Mouse (Mus musculus) v-Abl transformed pro-B cells (cell line): ENCODE data around the gene Atp1b3.

Source experiments
- in situ Hi-C, 2 experiments: fragments of 400-800 bp; cut with MboI; formaldehyde crosslinking; loops; one replicate each; pipeline ENCODE4 v1.15.1; 2025; ENCODE audit not compliant: unreplicated experiment in 2 of 2

The Atp1b3 gene

DNA sequence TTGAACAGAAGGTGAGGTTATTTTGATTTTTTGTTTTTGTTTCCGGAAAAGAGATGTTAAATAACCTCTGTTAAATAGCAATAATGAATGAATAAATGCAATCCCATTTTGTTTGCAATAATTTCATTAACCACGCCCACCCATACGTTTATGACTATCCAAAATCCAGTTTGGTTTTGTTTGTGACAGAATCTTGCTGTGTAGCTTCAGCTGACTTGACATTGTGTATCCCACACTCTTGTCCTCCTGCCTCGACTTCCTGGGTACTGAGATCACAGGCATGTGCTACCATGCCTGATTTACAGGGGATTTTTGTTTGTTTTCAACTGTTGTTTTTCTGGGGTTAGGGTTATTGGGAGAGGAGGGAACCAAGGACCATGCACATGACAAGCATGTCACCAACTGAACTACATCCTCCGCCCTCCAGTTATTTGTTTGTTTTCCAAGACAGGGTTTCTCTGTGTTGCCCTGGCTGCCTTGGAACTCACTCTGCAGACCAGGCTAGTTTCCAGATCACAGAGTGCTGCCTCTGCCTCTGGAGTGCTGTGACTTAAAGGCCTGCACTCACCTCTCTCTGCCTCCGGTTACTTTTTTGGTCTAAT, 1.1 kb upstream of the Atp1b3 start:
- in situ Hi-C loops: loop anchor here (5.0 kb wide), 2 partner anchors 37 to 72 kb away; no protein-coding TSS in a partner anchor

DNA sequence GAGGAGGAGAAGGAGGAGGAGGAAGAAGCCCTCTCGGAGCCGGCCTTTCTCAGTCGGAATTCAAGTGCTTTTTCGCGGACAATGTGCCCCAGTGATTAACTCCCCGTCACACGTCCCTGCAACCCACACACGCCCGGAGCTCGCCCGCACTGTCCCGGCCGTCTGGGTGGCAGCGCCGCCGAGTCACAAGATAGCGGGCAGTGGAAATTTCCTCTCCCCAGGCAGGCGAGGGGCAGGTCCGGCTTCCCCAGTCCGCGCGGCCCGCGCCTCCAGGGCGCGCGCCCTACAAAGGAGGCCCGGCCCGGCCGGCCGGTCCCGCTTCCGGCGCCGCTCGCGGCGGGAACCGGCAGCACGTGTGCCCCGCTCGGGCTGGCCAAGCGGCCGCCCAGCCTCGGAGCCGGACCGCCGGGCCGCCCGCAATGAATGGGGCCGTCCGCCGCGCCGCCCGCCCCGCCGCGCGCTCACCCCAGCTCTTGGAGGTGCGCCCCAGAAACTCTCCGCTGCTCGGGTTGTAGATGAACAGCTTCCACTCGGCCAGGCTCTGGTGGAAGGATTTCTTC, 581 bp downstream of the Atp1b3 start:
- in situ Hi-C loops: no loop called here

DNA sequence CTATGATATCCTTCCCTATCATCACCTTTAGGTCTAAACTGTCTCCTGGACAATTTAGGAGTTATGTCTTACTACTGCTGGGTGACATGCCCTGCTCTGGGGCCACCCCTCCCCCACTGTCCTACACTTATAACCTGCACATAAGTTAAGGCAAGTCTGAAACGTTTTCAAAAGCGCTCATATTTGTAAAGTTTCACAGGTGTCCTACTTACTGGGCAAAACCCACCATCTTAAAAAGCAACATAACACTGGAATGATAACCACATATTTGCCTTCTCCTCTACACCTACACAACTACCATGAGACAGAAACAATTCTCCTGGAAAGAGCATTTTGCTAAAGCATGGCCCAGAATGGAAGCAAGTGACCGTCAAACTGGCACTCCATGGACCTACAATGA, 4.2 kb downstream of the Atp1b3 start:
- in situ Hi-C loops: no loop called here

DNA sequence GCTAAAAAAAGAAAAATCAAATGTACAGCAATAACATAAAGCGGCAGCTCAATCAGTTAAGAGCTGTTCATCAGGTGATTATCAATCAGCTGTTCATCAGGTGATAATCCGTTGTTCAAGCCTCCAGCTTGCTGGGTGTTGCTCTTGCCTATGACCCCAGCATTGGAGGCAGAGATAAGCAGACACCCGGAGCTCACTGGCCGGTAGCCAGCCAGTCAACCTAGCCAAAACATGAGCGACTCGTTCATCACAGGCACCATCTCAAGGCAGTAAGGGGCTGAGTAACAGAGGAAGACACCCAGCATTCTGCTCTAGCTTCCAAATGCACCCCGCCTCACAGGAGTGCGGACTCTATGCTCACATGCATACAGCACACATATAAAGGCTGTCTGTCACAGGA, 10.4 kb downstream of the Atp1b3 start:
- in situ Hi-C loops: loop anchor here in 1 of 2 experiments (5.0 kb wide), 1 partner anchor 134 kb away; no protein-coding TSS in a partner anchor

DNA sequence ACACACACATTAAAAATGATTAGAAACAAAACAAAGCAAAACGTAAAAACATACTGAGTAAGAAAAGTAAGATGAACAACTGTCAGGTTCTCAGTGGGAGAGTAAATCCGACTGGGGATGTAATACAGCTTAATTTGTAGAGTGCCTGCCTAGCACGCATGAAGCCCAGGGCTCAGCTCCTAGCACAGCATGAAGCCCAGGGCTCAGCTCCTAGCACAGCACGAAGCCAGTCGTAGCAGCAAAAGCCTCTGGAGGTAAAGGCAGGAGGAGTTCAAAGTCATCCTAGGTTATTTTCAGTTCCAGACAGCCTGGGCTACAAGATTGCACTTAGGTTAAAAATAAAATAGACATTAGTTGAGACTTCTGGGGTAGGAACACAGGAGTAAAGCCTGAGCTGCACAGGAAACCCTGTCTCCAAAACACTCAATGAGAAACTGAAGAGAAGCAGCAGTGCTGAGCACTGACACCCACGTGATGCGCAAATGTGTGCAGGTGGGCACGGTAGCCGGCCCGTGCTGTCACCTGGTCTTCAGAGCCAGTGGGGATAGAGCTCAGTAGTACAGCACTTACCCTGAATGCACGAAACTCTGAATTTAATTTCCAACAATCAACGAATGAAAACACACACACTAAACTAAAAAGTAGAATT, 11.0 kb downstream of the Atp1b3 start:
- in situ Hi-C loops: loop anchor here in 1 of 2 experiments (5.0 kb wide), 1 partner anchor 134 kb away; no protein-coding TSS in a partner anchor

DNA sequence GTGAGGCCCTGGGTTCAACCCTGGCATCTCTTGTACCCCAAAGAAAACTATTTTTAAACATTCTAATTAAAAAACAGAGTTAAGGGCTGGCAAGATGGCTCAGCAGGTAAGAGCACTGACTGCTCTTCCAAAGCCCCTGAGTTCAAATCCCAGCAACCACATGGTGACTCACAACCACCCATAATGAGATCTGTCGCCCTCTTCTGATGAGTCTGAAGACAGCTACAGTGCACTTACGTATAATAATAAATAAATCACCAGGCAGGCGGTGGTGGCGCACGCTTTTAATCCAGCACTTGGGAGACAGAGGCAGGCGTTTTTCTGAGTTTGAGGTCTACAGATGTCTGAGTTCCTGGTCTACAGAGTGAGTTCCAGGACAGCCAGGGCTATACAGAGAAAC, 12.5 kb downstream of the Atp1b3 start:
- in situ Hi-C loops: loop anchor here in 1 of 2 experiments (5.0 kb wide), 1 partner anchor 136 kb away; no protein-coding TSS in a partner anchor

DNA sequence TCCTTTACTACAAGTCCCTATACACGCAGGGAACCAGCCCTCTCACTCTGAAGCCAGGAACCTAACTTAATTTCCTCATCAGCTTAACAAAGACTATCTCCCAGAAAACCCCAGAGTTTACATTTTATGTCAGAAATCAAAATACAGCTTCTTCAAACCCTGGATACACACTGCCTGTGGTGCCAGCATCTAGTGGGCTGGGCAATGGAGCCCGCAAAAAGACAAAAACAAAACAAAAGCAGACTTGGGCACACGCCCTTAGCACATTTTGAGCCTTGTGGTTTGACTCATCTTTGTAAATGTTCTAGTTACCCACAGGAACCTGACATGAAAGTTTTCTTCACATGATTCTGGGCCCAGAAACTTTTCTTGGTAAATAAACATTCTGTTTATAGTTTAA, 13.8 kb downstream of the Atp1b3 start:
- in situ Hi-C loops: loop anchor here in 1 of 2 experiments (5.0 kb wide), 1 partner anchor 137 kb away; no protein-coding TSS in a partner anchor

DNA sequence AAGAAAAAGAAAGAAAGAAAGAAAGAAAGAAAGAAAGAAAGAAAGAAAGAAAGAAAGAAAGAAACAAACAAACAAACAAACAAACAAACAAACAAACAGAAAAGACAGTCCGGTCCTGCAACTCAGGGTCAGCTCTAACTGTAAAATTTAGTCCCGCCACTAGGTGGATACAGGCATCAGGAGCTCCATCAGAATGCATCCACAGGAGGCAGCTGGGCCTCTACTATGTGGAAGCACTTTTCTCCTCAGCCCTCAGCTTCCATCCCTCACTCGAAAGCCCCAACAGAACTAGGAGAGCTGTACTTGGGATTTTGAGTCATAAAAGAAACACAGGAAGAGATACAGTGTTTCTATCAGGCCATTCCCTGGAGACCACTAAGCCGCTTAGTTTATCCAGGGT, 14.2 kb downstream of the Atp1b3 start:
- in situ Hi-C loops: loop anchor here in 1 of 2 experiments (5.0 kb wide), 1 partner anchor 137 kb away; no protein-coding TSS in a partner anchor

DNA sequence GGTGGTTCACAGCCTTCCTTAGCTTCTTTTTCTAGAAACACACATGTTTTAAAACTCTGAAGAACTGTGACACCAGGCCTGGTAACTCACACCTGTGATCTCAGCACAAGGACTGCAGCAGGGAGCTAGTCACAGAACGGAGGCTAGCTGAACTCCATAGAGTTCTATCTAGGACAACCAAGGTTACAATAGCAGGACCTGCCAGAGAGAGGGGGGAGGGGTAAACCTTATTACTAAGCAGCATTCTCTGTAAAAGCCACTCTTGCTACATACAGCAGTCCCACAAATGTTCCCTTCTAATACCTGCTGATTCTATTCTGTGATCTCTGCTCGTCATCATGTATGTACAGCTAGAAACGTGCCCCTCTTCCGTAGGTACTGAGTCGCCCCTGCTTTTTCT, 15.4 kb downstream of the Atp1b3 start:
- in situ Hi-C loops: loop anchor here in 1 of 2 experiments (5.0 kb wide), 1 partner anchor 148 kb away; no protein-coding TSS in a partner anchor

DNA sequence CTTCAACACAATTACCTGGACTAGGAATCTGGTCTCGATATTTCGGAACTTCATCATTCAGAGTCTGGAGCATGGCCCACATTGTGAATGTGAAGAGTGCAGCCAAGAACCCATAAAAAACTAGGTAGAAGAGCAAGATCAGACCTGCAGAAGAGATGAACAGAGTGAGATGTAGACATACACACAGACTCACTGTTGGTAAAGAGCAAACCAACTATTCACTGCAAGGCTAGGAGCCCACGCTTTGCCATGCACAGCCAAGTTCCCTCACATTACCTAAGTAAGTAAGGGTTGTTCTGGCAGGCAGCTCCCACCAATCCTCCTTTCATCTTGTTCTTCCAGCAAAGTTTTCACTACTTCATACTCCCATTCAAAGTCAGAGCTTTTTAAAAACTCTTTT, 18.5 kb downstream of the Atp1b3 start:
- in situ Hi-C loops: loop anchor here in 1 of 2 experiments (5.0 kb wide), 1 partner anchor 152 kb away; no protein-coding TSS in a partner anchor

DNA sequence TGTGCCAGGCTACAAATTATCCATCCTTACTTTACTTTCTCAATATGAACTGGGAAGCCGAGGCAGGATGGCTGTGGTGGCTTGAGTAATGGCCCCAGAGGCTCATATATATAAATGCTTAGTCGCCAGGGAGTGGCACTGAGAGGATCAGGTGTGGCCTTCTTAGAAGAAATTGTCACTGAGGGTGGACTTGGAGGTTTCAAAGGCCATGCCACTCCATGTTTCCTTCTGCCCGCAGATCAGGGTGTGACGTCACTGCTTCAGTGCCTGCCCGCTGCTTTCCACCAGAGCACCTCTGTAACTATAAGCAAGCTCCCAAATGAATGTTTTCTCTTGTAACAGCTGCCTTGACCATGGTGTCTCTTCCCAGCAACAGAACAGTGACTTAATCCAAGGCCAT, 33.1 kb downstream of the Atp1b3 start:
- in situ Hi-C loops: loop anchor here in 1 of 2 experiments (10.0 kb wide), 1 partner anchor 326 kb away; no protein-coding TSS in a partner anchor

DNA sequence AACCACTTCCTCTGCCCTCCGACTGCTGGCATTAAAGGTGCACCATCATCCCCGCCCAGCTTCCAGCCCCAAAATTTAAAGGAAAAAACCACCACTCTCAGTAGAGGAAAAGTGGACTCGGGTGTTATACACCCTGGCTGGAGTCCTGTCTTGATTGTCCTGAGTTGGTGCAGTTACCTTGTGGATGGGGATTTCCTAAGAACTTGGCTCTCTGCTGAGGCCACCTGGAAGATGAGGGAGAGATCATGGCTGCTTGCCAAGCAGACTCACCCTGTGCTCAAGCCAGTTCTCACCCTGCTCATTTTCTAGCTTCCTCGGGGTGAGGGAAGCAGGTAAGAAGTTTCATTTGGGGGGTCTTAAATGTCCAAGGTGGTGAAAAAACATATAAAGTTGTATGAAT, 36.0 kb downstream of the Atp1b3 start:
- in situ Hi-C loops: no loop called here

DNA sequence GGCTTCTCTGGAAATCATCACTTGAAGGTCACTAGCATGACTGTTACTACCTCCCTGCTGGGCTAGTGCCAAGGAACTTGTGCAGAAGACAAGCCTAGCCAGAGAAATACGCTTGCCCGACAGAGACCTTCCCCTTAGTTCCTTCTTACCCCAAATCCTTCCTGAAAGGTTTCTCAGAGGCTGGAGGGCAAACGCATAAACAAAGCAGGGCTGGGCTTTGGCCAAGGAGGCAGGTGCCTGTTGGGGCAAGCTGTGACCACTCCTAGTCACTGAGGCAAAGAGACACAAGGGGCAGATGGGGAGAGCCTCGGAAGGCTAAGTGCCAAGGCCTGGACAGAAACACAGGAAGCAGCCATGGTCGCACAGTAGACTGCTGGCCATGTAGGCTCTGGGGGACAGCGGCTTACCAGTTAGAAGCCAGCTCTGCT, 37.7 kb downstream of the Atp1b3 start:
- in situ Hi-C loops: no loop called here

DNA sequence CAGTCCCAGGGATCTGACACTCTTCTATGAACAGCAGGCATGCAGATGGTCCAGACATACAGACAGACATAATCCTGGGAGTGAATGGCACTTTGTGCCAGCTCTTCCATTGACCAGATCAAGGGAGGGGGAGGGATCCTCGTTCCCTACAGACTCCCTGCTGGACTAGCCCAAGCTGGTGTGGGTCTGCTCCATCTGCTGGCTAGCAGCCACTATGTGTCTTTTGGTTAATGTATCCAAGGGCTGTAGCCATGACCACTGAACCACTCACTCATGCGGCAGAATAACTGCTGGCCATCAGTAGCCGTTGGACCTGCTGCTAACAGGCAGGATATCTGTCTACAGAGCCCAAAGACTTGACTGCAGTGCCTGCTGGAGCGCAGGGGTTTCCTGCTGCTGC, 39.7 kb downstream of the Atp1b3 start:
- in situ Hi-C loops: no loop called here

DNA sequence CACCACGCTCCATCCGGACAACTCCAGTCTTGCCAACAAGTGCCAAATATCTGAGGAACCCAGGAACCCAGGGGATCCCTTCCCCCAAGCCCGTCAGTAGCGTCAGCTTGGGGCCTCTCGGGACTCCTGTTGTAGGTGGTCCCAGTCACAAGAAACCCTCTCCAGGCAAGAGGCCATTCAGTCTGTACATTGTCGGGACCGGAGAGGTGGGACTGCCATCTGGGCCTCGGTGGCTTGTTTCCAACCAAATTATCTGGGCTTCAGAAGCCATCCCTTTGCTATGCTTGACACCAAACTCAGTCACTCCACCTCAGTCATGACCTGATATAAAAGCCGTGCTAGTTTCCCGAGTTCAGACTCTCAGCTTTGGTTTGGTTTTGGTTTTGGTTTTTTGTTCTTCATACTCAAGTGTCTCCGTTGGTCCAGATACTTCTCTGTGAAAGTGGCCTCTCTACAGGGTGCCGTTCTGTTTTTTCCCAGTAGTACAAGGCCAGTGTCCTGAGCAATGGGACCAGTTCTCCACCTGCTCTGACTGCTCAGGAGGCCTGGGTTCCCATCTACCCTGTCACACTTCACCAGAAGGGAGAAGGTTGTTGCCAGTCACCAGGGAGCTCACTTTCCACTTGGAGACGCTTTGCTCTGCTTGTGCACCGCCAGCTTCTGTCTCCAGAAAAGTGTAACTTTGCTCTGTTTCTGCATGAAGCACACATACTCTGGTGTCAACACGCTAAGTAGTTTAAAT, 41.7 kb downstream of the Atp1b3 start:
- in situ Hi-C loops: no loop called here

DNA sequence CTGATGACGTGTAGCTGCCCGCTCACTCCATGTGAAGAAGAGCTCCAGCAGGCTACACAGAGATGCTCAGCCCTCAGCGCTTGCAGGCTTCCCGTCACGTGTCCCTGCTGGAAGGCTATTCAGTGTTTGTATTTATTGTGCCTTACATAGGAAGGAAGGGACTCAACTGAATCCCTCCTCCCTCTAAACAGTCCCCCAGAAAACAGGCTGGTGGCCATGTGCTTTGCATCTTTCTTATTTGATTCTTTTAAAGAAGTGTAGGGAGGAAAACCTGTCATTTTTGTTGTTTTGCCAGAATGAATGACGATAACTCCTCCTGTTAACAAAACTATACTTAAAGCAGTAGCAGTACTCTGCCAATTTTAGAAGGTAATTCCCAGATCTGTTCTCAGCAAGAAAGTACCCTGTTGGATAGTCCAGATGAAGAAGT, 43.7 kb downstream of the Atp1b3 start:
- in situ Hi-C loops: no loop called here

DNA sequence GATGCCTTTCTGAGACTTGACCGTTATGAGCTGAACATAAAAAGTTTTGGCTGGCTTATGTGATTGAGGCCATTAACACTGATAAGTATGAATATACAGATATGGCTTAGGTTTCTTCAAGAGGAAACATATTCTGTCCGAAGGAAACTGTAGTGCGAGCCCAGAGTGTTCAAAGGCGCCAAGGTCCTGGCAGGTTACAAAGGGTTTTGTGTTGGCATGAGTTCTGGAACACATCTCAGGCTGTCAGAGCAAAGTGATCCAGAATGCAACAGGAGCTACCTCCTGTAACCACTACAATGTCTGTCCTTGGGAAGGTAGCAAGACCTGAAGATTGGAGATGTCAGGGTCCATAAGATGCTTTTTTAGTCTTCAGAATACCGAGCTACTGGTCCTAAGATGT, 44.9 kb downstream of the Atp1b3 start:
- in situ Hi-C loops: no loop called here

DNA sequence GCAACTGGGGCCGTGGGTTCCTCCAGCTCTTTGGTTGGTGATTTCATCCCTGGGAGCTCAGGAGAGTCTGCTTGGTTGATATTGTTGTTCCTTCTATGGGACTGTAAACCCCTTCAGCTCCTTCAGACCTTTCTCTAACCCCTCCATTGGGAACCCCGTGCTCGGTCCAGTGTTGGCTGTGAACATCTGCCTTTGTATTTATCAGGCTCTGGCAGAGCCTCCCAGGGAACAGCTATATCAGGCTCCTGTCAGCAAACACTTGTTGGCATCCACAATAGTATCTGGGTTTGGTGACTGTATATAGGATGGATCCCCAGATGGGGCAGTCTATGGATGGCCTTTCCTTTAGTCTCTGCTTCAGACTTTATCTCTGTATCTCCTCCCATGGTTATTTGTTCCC, 52.2 kb downstream of the Atp1b3 start:
- in situ Hi-C loops: no loop called here

DNA sequence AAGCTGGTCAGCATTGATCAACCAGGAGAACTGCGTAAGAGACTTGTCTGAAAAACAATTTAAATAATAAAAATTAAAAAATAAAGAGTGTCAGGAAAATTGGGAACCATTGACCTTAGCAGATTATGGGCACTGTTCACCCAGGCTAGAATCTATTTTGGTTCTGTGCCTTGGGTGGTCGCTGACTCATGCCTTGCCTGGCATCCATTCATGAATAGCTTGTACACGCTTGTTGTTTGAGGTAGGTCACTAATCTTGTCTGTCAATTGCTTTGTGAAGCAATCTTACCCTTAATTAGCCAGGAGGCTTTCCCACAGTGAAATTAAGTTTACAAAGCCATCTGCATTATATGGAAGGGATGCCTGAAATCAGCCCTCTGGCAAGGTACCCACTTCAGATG, 55.4 kb downstream of the Atp1b3 start:
- in situ Hi-C loops: no loop called here

DNA sequence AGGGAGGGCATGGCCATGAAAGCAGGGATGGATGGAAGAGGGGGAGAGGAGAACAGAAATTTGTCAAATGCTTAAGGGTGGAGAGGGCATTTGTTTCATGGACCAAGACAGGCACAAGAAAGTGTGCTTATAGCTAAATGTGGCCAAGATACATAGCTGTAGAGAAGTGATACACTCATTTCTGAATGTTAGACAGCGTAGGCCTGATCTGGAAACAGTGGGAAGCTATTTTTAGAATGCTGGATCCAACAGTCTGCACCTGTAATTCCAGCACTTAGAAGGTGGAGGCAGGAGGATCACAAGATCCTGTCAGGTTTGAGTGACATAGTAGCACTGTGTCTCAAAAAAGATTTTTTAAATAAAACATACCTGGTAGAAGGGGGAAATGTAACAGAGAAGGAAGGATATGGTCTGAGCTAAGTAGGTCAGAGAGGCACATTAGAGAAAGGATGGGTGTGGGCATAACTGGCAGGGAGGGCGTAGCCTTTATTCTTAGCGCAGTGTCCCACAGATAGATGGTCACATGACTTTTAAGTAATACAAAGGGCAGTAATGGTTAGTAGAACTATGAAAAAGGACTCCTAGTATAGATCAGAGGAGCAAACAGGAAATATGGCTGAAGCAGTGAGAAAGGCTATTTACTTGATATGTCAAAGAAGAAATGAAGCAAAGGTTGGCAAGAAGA, 64.8 kb downstream of the Atp1b3 start:
- in situ Hi-C loops: loop anchor here in 1 of 2 experiments (25.0 kb wide), 1 partner anchor 363 kb away; no protein-coding TSS in a partner anchor
